Mouse (Mus musculus) lung, adult 18-20 months (tissue): ENCODE measurements around the gene Cdca4.
"Not testable (repeated sequence)": the region's sequence is repeated elsewhere in the genome, so short reads cannot be mapped to it uniquely, and the experiment has no call there.

Source experiments
- DNase-seq, 2 experiments: peaks; one replicate each; pipeline ENCODE4 v3.0.0; 2022; ENCODE audit warnings: mixed read lengths in 2 of 2

Cdca4 gene

GRCm38 (mm10) chr12:112822676-112823075 lies 6.5 kb downstream of the Cdca4 start:
- DNase-seq, result no peak

DNA sequence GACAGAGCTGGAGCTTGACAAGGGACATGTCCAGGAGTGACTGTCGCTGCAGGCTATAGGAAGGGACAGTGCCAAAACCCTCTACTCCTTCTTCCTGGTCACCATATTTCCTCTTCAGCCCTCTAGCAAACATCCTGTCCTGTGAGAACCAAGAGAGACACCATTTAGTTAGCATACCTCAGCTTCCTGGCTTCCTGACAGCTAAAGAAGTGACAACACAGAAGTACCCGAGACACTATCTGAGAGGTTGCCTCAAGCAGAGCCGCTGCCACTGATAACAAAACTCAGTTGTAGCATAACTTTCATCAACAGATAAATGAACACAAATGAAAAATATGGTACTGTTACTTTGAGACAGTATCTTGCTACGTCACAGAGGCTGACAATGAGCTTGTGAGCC lies 7.2 kb downstream of the Cdca4 start:
- no peak for DNase-seq

DNA sequence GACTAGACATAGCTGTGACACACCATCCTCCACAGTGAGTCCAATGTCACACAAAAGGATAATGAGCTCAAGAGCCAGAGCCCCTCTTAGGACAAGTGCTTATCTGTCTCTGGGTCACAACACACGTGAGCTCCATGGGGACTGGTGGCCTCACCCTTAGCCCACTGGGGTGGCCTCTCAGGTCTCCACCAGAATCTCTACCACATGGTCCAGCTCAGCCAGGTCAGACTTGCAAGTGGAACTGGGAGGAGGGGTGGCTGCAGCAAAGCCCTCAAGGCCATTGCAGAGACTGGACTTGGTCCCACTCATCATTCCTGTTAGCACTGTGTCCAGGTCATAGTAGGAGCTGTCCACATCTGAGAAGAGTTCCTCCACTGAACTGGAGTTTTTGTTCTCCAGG lies 8.0 kb downstream of the Cdca4 start:
- no peak for DNase-seq

DNA sequence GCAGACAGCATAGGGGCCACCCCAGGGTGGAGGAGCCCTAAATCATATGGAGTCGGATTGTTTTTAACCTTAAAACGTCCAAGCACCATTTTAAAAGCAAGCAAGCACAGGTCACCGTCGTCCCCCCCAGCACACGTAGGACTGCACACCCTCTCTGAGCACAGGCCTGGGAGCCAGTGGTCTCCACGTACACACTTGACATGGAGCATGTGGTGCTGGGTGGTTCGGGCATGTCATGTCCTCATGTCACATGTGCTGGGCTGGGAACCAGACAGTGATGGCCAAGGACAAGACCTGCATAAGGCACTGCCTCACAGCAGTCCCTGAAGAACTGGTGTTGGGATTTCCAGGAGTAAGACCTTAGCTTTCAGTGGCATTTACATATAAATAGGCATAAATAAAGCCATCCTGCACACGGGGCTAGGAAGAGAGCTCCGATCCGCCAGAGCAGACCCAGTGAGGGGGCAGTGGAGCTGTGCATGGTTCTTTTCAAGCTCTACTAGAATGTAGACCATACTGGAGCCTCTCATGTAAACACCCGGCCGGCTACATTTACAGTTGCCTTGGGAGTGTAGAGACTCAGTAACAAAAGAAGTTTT lies 8.7 kb downstream of the Cdca4 start:
- DNase-seq, result no peak

DNA sequence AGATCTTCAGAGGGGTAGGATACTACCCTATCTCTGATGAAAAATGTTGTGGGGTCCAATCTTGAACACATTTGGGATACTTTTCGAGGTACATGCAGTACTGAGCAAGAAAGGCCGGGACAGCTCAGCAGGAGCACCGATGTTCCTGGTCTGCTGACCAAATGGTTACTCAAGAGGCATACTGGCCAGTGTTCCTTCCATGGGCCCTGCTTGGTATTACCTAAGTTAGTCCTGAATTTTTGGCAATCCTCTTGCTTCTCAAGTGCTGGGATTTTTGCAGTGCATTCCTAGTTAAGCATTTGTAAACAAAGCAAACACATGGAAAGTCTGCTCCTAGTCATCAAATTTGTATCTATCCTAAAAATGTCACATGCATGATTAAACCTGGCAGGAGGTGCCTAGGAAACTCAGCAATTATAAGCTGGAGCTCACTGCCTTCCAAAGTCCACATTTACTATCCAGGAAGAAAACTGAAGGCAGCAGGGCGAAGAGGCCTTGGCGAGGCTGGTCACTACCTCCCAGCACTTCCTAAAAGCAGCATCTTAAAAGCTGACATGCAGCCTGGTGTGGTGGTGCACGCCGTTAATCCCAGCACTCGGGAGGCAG lies 10.1 kb downstream of the Cdca4 start:
- DNase-seq, result no peak

GRCm38 (mm10) chr12:112816866-112817265 lies 12.4 kb downstream of the Cdca4 start:
- DNase-seq, result not testable (repeated sequence)

- DNase-seq, result peak in 1 of 2 experiments; percentile 56
Observed at GRCm38 (mm10) chr12:112816294-112816693, 12.9 kb downstream of the Cdca4 start.

- no peak for DNase-seq
Observed at GRCm38 (mm10) chr12:112814682-112815470, 14.3 kb downstream of the Cdca4 start.

- no peak for DNase-seq
Observed at GRCm38 (mm10) chr12:112813370-112813769, 15.9 kb downstream of the Cdca4 start.

GRCm38 (mm10) chr12:112810092-112810885 lies 18.9 kb downstream of the Cdca4 start:
- DNase-seq, result no peak

- no peak for DNase-seq
Observed at GRCm38 (mm10) chr12:112809641-112810040, 19.6 kb downstream of the Cdca4 start.

DNA sequence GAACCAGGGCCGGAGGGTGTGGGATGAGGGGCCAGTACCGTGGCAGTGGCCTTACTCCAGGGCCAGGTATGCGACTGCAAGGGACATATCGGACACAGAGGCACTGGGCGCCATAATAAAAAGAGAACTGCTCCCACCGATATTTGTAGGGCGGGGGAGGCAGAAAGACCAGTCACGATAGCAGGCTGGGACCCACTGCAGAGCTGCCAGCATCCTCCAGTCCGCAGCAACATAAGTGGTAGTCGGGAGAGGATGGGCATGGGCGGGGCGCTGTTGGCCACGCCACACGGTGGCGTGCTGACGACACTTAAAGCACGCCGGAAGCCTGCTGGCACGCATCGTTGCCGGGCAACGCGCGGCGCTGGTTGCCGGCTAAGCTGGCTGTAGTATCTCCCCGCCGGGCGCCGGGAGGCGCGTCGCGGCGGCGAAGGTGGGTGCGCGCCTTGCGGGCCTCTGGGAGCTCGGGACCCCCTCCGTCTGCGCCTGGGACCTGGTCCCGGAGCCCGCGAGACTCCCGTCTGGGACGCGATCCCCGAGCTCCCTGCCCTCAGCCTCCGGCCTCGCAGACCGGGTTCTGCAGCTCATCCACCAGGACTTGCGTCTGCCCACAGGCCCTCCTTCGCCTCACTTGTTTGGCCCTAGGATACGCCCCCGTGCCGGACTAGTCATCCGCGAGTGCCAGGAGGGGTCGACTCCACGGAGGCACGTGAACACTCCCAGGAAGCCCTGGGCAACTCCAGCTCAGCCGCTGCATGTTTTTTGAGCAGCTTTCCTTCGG lies 20.4 kb downstream of the Cdca4 start, which contains the start of gene Clba1:
Gene Clba1, plus strand, starts transcription at position 351 of the 778 bp plus-strand sequence.
- DNase-seq, result peak; percentile 91 to 94

DNA sequence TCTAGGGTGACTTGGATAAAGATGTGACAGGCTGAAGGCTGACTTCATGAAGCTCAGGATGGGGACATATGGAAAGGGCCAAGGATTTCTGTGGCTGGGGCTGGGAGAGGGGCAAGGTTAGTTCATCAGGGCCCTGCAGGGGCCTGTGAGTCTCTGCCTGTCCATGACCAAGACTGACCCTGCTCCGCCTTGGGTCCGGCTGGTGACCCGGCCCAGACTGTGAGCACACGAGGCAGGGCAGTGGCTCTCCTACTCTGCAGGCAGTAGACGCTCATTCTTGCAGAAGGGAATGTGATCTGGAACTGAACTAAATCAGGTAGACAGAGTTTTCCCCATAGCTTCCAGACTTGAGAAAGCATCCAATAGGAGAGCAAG lies 21.0 kb downstream of the Cdca4 start:
- no peak for DNase-seq

DNA sequence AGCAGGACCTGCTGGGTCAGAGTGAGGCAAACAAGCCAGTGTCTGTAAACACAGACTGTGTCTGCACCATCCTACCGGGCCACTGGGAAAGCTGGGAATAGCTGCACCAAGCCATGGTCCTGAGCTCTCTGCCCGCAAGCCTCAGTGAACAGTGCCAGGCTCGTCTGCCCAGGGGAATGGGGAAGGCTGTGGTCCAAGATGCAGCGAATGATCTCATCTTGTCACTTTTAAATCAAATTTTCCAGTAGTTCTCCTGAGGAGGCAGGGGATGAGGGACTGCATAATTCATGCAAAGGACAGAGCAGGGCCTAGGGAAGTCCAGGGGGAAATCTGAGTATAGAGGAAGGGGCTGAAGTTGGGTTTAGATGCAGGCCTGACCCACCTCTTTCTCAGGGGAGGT lies 21.4 kb downstream of the Cdca4 start:
- DNase-seq, result no peak

DNA sequence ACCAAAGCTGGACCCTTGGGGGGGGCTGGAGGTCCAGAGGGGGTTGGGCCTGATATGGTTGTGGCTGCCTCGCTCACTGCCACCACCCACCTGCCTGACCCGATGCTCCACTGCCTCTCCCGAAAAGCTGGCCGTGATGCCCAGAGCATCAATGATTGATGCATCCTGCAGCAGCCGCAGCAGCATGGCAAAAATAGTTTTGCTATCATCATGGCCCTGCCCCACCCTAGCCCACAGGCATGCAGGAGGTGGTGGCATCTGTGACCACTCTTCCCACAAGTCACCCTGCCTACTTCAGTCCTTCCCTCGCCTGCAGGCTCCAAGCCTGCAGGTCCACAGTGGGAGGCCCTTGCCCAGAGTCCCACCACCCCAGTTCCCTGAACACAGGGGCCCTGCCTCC lies 23.2 kb downstream of the Cdca4 start:
- no peak for DNase-seq

GRCm38 (mm10) chr12:112804046-112804445 lies 25.2 kb downstream of the Cdca4 start:
- no peak for DNase-seq

DNA sequence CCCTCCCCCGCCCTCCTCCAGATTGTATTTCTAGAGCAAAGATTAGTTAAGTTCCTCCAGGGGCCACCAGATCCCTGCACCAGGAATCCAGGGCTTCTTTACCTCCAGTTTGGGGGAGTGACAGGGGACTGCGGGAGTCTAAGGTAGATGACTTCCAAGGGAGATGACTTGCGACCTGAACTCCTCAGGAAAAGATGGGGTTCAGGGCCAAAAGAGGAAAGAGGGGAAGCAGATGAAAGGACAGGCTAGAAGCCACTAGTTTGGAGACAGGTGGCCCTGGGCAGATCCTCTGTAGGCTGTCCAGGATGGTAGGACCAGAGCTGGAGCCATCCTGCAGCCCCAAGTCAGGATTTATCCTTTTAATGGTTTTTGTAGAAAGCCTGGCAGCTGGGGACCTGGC lies 26.3 kb downstream of the Cdca4 start:
- DNase-seq, result no peak

GRCm38 (mm10) chr12:112801864-112802846 lies 27.1 kb downstream of the Cdca4 start, which contains the start of gene Ahnak2:
Ahnak2 (minus strand) TSS chr12:112802657.
- no peak for DNase-seq

DNA sequence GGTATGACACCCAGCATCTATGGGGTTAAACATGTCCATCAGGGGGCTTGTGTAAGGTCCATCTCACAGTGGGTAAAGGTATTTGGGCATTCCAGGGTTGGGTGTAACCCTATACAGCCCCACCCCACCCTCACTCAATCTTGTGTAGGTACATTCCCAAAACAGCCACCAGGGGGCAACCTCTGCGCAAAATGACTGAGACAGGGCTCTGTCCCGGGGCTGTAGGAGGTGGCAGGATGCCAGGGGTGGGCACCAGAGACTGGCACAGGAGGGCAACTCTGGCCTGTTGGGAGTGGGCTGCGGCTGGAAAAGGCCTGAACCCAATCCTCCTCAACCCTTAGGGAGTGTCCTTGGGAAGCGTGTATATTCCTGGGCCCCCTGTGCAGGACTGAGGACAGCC lies 28.7 kb downstream of the Cdca4 start:
- peak; percentile 64 to 74 for DNase-seq

DNA sequence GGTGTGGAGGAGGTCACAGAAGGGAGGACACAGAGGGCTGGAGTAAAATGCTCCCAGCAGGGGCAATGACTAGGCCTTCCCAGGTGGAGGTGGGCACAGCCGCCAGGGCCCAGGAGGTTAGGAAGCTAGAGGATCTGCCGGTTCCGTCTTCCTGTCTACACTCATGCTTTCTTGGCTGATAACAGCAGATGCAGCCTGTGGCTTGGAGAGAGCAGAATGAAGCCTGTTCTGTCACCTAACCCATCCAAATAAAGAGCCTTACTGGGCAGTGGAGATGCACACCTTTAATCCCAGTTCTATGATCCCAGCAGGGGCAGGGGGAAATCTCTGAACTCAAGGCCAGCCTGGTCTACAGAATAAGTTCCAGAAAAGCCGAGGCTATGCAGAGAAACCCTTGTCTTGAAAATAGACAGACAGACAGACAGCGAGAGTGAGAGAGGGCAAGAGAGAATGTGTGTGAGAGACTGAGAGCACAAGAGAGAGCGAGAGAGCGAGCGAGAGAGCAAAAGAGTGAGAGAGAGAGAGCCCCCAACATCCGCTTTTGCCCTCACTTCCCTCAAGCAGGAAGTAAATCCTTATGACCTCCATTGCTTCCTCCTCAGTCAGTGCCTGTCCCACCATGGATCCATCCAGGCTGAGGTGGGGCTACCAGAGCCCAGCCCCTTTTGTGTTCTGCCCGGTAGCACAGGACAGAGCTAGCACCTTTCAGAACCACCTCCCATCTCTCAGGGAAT lies 29.8 kb downstream of the Cdca4 start:
- no peak for DNase-seq
